ENCODE assay signal across 8 mouse cellular contexts in the genomic region with DNA sequence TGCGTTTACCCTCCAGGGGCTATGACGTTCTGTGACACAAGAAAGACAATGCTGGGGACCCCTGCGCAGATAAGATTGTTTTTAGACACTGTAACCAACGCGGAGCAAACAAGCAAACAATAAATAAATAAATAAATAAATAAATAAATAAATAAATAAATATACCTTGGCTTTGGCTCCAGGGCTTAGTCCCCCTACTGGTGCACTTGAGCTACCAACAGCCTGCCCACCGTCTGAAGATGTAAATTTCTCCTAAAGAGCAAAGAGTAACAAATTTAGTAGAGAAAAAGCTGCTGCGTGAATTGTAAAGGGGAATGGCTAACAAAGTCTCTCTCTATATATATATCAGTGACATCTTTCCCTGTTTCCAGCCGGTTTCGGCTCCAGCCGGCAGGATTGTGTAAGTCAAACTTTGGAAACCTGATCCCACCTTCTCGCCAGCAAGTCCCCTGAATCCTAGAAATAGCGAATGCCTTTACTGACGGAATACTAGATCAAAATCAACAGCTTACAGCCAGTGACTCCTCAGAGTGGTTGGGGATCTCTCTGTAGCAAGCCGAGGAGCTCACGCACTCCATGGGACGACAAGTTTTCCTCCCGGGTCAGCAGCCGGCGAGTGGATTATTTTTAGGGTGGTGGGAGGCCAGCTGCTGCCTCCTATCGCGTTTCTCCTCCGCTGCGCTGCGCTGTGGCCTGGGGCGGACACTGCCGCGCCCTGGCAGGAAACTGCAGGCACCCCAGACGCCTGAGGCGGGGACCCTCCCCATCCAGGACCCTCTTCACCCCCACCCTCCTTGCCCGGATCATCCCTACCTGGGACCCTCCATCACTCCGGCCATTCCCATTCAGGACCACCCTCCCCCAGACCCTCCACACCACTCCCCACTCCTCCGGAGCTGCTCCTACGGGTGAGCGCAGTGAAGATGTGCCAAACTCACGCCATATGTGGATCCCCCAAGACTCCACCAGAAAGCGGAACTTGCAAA. TPM values are rescaled to one million over a fixed set of nuclear protein-coding genes. Genes with fewer than 3 reads are reported as not detected.
DNase-seq lines count a peak whose midpoint lies in the region; ATAC-seq lines count a peak whose summit lies in the region.

A gene (minus strand): TSS at position 664 of the 986 bp plus-strand sequence.

- H3K27me3 ChIP-seq in lung, embryonic 15.5 days = no peaks in the 10 kb centered on the region
- peaks cover 3% of the 10 kb centered on the region for H3K27me3 ChIP-seq in forebrain, embryonic 13.5 days
- peaks cover 10% of the 10 kb centered on the region; the same call in 1 of the 2 replicates for H3K27me3 ChIP-seq in limb, embryonic 13.5 days

- peak within 1 kb of the TSS; percentile 43 for H3K4me3 ChIP-seq in lung, embryonic 15.5 days
- H3K4me3 ChIP-seq in forebrain, embryonic 13.5 days = peak within 1 kb of the TSS; percentile 33
- peak within 1 kb of the TSS; percentile 49 for H3K4me3 ChIP-seq in limb, embryonic 13.5 days

- WGBS in lung, embryonic 15.5 days = 7% methylated on average over 36 of the region's 36 CpGs
- WGBS in forebrain, embryonic 13.5 days = 8% methylated on average over 36 of the region's 36 CpGs
- 6% methylated on average over 36 of the region's 36 CpGs for WGBS in limb, embryonic 13.5 days

- H3K9me3 ChIP-seq in lung, embryonic 15.5 days = no peaks in the 10 kb centered on the region
- H3K9me3 ChIP-seq in forebrain, embryonic 13.5 days (replicated peaks) = no peaks in the 10 kb centered on the region
- no peaks in the 10 kb centered on the region for H3K9me3 ChIP-seq in limb, embryonic 13.5 days

- DNase-seq in lung, postnatal 25 days (ENCODE audit: low spot score) = no peak
- DNase-seq in heart, postnatal 10 days = peak; percentile 72 to 74
- peak; percentile 64 for DNase-seq in neural tube, embryonic 10.5 days (ENCODE audit: extremely low spot score, low spot score)
- no peak for DNase-seq in layer of hippocampus, adult 9-10 months (ENCODE audit: low spot score)
- no peak for DNase-seq in right cerebral cortex, adult 18-20 months

- no peaks in the 10 kb centered on the region for H3K36me3 ChIP-seq in lung, embryonic 15.5 days
- no peaks in the 10 kb centered on the region for H3K36me3 ChIP-seq in forebrain, embryonic 13.5 days (ENCODE audit: poor library complexity, severe bottlenecking)
- no peaks in the 10 kb centered on the region for H3K36me3 ChIP-seq in limb, embryonic 13.5 days

- peak; percentile 68; the same call in 1 of the 2 replicates for ATAC-seq in lung, embryonic 15.5 days (ENCODE audit: borderline replicate concordance, extremely low read depth, low FRiP score, low TSS enrichment)
- peak; percentile 63; the same call in 1 of the 2 replicates for ATAC-seq in forebrain, embryonic 13.5 days
- peak; percentile 85 for ATAC-seq in limb, embryonic 13.5 days (ENCODE audit: low FRiP score, low read depth)

- H3K27ac ChIP-seq in lung, embryonic 15.5 days = peak within 1 kb of the TSS; percentile 37; the same call in 1 of the 2 replicates
- no peak within 1 kb of the TSS for H3K27ac ChIP-seq in forebrain, embryonic 13.5 days
- no peak within 1 kb of the TSS for H3K27ac ChIP-seq in limb, embryonic 13.5 days

- intact Hi-C loops in heart, postnatal 10 days (cut with DNase I) = no loop called here

- peaks cover 14% of the 10 kb centered on the region; the same call in 1 of the 2 replicates for H3K4me1 ChIP-seq in lung, embryonic 15.5 days
- peaks cover 9% of the 10 kb centered on the region; the same call in 1 of the 2 replicates for H3K4me1 ChIP-seq in forebrain, embryonic 13.5 days
- peaks cover 3% of the 10 kb centered on the region; the same call in 1 of the 2 replicates for H3K4me1 ChIP-seq in limb, embryonic 13.5 days

- peak within 1 kb of the TSS; percentile 77 for H3K4me2 ChIP-seq in lung, embryonic 15.5 days
- peak within 1 kb of the TSS; percentile 73 for H3K4me2 ChIP-seq in forebrain, embryonic 13.5 days
- peak within 1 kb of the TSS; percentile 84 for H3K4me2 ChIP-seq in limb, embryonic 13.5 days (replicated peaks)

- peak within 1 kb of the TSS; percentile 42 for H3K9ac ChIP-seq in lung, embryonic 15.5 days
- H3K9ac ChIP-seq in forebrain, embryonic 13.5 days = peak within 1 kb of the TSS; percentile 38
- peak within 1 kb of the TSS; percentile 63 for H3K9ac ChIP-seq in limb, embryonic 13.5 days

RNA-seq across cellular contexts. Expression of the gene that starts here (rescaled TPM):
- polyA plus RNA-seq in lung, embryonic 15.5 days (2015; fragmentation: Nextera tagmentation; extraction: Ambion mirVana) = 4.8 and 5.3 TPM in 2 replicates
- 1.6 and 1.7 TPM in 2 replicates for polyA plus RNA-seq in forebrain, embryonic 13.5 days (2015; fragmentation: Nextera tagmentation; extraction: Ambion mirVana)
- total RNA-seq in heart, postnatal 10 days (2021) = 100 to 1,000 TPM; 220 to 258 TPM
- 1.4 and 1.8 TPM in 2 replicates for polyA plus RNA-seq in limb, embryonic 13.5 days (2015; fragmentation: Nextera tagmentation; extraction: Ambion mirVana)

Comparison
In these comparisons a context has a peak if more than half of its experiments do, and no peak if none do; other contexts are left out.
1. DNase-seq: peak in heart, postnatal 10 days (2 of 2) and neural tube, embryonic 10.5 days (single experiment); none in lung, postnatal 25 days (single experiment), layer of hippocampus, adult 9-10 months (single experiment) and right cerebral cortex, adult 18-20 months (single experiment).
2. Peak in every context shown above with its lines, with median percentiles within 50 percentile points of each other: ATAC-seq, H3K4me2 ChIP-seq, H3K4me3 ChIP-seq and H3K9ac ChIP-seq.